Mouse (Mus musculus) midbrain, embryonic 16.5 days (tissue): Measurements from ENCODE around the gene Xpo5. TPM values are rescaled to one million over a fixed set of nuclear protein-coding genes. Genes with fewer than 3 reads are reported as not detected.

Source experiments
- ATAC-seq: fragments of 200-750 bp; cut with Nextera tagmentation; 2 replicates; pipeline ENCODE4 v1.8.0; 2017; ENCODE audit warnings: moderate TSS enrichment
- H3K27ac ChIP-seq: fragments of 300-500 bp; sonication (generic); 2 replicates; pipeline ENCODE4 v1.5.1; 2014; ENCODE audit warnings: mild to moderate bottlenecking, low read length, mixed read lengths
- H3K27me3 ChIP-seq: fragments of 300-500 bp; sonication (generic); 2 replicates; pipeline ENCODE4 v1.6.1; 2014; ENCODE audit warnings: low read depth, low read length, mixed read lengths; ENCODE audit not compliant: control insufficient read depth, insufficient read depth
- H3K36me3 ChIP-seq: fragments of 300-500 bp; sonication (generic); 2 replicates; pipeline ENCODE4 v1.6.1; 2014; ENCODE audit warnings: mild to moderate bottlenecking, low read length, moderate library complexity, mixed read lengths; ENCODE audit not compliant: control insufficient read depth, insufficient read depth
- H3K4me1 ChIP-seq: fragments of 300-500 bp; sonication (generic); 2 replicates; pipeline ENCODE4 v1.6.1; 2014; ENCODE audit warnings: mild to moderate bottlenecking, low read length, mixed read lengths; ENCODE audit not compliant: control insufficient read depth, insufficient read depth
- H3K4me2 ChIP-seq: fragments of 300-500 bp; sonication (generic); 2 replicates; pipeline ENCODE4 v1.6.1; 2014; ENCODE audit warnings: mild to moderate bottlenecking, low read length, mixed read lengths
- H3K4me3 ChIP-seq: fragments of 300-500 bp; sonication (generic); 2 replicates; pipeline ENCODE4 v1.5.1; 2014; ENCODE audit warnings: low read depth, mild to moderate bottlenecking, low read length, moderate library complexity, mixed read lengths
- H3K9ac ChIP-seq: fragments of 300-500 bp; sonication (generic); 2 replicates; pipeline ENCODE4 v1.6.1; 2014; ENCODE audit warnings: low read depth, low read length, mixed read lengths
- H3K9me3 ChIP-seq: fragments of 300-500 bp; sonication (generic); replicated peaks from 2 replicates; pipeline ENCODE4 v1.6.1; 2014; ENCODE audit warnings: mild to moderate bottlenecking, low read length, mixed read lengths; ENCODE audit not compliant: control insufficient read depth, poor library complexity, severe bottlenecking
- WGBS: fragments of 180-500 bp; shearing (Covaris S2); extraction: QIAGEN DNeasy Blood & Tissue Kit; methylation state at CpG from one replicate; pipeline ENCODE4 v1.1.7; 2014; 5-methylcytosine and 5-hydroxymethylcytosine counted together
- polyA plus RNA-seq: library from polyadenylated mRNA; unstranded; fragments of >200 nt; fragmentation: Nextera tagmentation; extraction: Ambion mirVana; gene quantifications from 2 replicates; pipeline ENCODE4 v1.2.1, GENCODE M21; 2015

Xpo5 gene
- polyA plus RNA-seq, 1 experiment from 2014 or later: 36.0 TPM

DNA sequence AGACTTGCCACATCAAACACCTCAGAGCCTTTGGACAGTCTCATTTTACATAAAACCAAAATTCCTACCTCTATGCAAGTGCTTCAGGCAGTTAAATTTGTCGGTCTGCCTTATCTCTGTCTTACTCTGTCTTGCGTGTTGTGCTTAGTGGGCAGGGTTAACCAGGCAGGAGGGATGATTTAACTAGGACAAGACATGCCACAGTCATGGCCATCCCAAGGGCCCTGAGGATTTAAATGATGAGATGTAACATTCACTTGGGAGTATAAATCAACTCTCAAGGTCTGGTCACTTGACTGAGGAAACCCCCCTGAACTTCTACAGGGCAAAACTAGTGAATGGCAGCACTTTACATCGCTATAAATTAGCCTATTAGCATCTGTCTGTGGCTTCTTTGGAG lies 19.0 kb downstream of the Xpo5 start:
- H3K4me1 ChIP-seq: no peaks in the 10 kb centered on the region
- H3K9me3 ChIP-seq: no peaks in the 10 kb centered on the region
- H3K27ac ChIP-seq: no peak overlapping the region
- WGBS: 89% methylated on average over 3 of the region's 3 CpGs
- no peak overlapping the region for H3K9ac ChIP-seq
- peaks cover 56% of the 10 kb centered on the region for H3K36me3 ChIP-seq
- no peak overlapping the region for H3K4me2 ChIP-seq
- ATAC-seq: no peak
- H3K4me3 ChIP-seq: no peak overlapping the region
- no peaks in the 10 kb centered on the region for H3K27me3 ChIP-seq

- no peak for ATAC-seq
- H3K4me2 ChIP-seq: no peak overlapping the region
- no peak overlapping the region for H3K9ac ChIP-seq
- no peak overlapping the region for H3K4me3 ChIP-seq
- no peaks in the 10 kb centered on the region for H3K4me1 ChIP-seq
- H3K36me3 ChIP-seq: peaks cover 52% of the 10 kb centered on the region
- H3K9me3 ChIP-seq: no peaks in the 10 kb centered on the region
- H3K27me3 ChIP-seq: no peaks in the 10 kb centered on the region
- 92% methylated on average over 7 of the region's 7 CpGs for WGBS
- H3K27ac ChIP-seq: no peak overlapping the region
Measured at GRCm38 (mm10) chr17:46227576-46227975, 25.0 kb downstream of the Xpo5 start.

GRCm38 (mm10) chr17:46236067-46236466 lies 33.5 kb downstream of the Xpo5 start:
- H3K4me3 ChIP-seq: no peak overlapping the region
- peaks cover 38% of the 10 kb centered on the region for H3K36me3 ChIP-seq
- H3K4me1 ChIP-seq: no peaks in the 10 kb centered on the region
- no peak overlapping the region for H3K9ac ChIP-seq
- no peak overlapping the region for H3K27ac ChIP-seq
- ATAC-seq: no peak
- WGBS: 87% methylated on average over 1 of the region's 1 CpGs
- no peak overlapping the region for H3K4me2 ChIP-seq
- H3K27me3 ChIP-seq: no peaks in the 10 kb centered on the region
- H3K9me3 ChIP-seq: no peaks in the 10 kb centered on the region

- Histone ChIP-seq H3K4me1 (no peaks in the 10 kb centered on the region), H3K9ac (no peak overlapping the region), H3K27ac (no peak overlapping the region), H3K4me2 (no peak overlapping the region), H3K36me3 (peaks cover 47% of the 10 kb centered on the region), H3K27me3 (no peaks in the 10 kb centered on the region), H3K9me3 (no peaks in the 10 kb centered on the region), H3K4me3 (no peak overlapping the region)
- WGBS: 96% methylated on average over 6 of the region's 6 CpGs
- no peak for ATAC-seq
Measured at GRCm38 (mm10) chr17:46237079-46237478, 34.5 kb downstream of the Xpo5 start.

- no peak for ATAC-seq
- Histone ChIP-seq H3K27ac (no peak overlapping the region), H3K4me1 (no peaks in the 10 kb centered on the region), H3K9ac (no peak overlapping the region), H3K4me3 (no peak overlapping the region), H3K4me2 (no peak overlapping the region), H3K9me3 (no peaks in the 10 kb centered on the region), H3K36me3 (peaks cover 51% of the 10 kb centered on the region), H3K27me3 (no peaks in the 10 kb centered on the region)
- WGBS: 81% methylated on average over 5 of the region's 5 CpGs
Measured at GRCm38 (mm10) chr17:46237480-46237879, 34.9 kb downstream of the Xpo5 start.

GRCm38 (mm10) chr17:46239516-46240114 lies 37.0 kb downstream of the Xpo5 start:
- WGBS: 92% methylated on average over 15 of the region's 15 CpGs
- H3K27me3 ChIP-seq: no peaks in the 10 kb centered on the region
- no peak for ATAC-seq

GRCm38 (mm10) chr17:46241471-46241870 lies 38.9 kb downstream of the Xpo5 start:
- WGBS: 89% methylated on average over 11 of the region's 11 CpGs
- Histone ChIP-seq H3K27ac (no peak overlapping the region), H3K9ac (no peak overlapping the region), H3K4me2 (no peak overlapping the region), H3K36me3 (peaks cover 69% of the 10 kb centered on the region), H3K4me3 (no peak overlapping the region), H3K9me3 (no peaks in the 10 kb centered on the region), H3K27me3 (no peaks in the 10 kb centered on the region), H3K4me1 (peaks cover under 1% of the 10 kb centered on the region)
- no peak for ATAC-seq

More at GRCm38 (mm10) chr17:46239516-46240114, 37.0 kb downstream of the Xpo5 start:
- Histone ChIP-seq H3K9ac (no peak overlapping the region), H3K4me1 (no peaks in the 10 kb centered on the region), H3K4me2 (no peak overlapping the region), H3K27ac (no peak overlapping the region), H3K36me3 (peaks cover 65% of the 10 kb centered on the region), H3K9me3 (no peaks in the 10 kb centered on the region), H3K4me3 (no peak overlapping the region)

DNA sequence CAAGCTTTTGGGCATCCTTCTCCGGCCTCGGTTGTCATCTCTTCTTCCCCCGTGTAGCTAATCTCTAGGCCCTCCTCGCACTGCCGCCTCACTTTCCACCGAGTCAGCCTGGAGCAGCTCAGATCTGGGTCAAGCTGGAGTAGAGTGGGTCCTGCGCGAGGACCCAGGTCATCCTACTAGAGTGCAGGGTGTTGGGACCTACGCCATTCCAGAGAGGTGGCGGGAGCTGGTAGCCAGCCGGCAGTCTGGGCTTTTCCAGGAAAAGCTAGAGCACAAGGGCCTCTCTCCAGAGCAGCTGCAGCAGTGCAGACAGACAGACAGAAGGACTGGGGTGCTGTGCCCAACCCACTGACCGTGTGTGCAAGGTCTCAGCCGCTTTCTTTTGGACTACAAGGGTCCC lies 39.7 kb downstream of the Xpo5 start:
- Histone ChIP-seq H3K4me3 (no peak overlapping the region), H3K9me3 (no peaks in the 10 kb centered on the region), H3K9ac (no peak overlapping the region), H3K4me2 (no peak overlapping the region), H3K4me1 (peaks cover 8% of the 10 kb centered on the region), H3K36me3 (peaks cover 63% of the 10 kb centered on the region), H3K27ac (no peak overlapping the region), H3K27me3 (no peaks in the 10 kb centered on the region)
- ATAC-seq: no peak
- WGBS: 88% methylated on average over 13 of the region's 13 CpGs

- Histone ChIP-seq H3K9me3 (no peaks in the 10 kb centered on the region), H3K27me3 (no peaks in the 10 kb centered on the region), H3K4me3 (no peak overlapping the region), H3K4me2 (no peak overlapping the region), H3K27ac (no peak overlapping the region), H3K9ac (no peak overlapping the region), H3K4me1 (peaks cover 8% of the 10 kb centered on the region), H3K36me3 (peaks cover 59% of the 10 kb centered on the region)
- 84% methylated on average over 4 of the region's 4 CpGs for WGBS
- ATAC-seq: no peak
Measured at GRCm38 (mm10) chr17:46242993-46243392, 40.4 kb downstream of the Xpo5 start.
